Mouse (Mus musculus) midbrain, embryonic 14.5 days (tissue): ENCODE measurements at regions not wholly inside any gene's neighbourhood (a gene's known extent, or its start where the extent isn't known, plus 50 kb on each side); places are given as distances from the start of the nearest gene placed in this dataset.

Source experiments
- ATAC-seq: fragments of 200-750 bp; cut with Nextera tagmentation; 2 replicates; pipeline ENCODE4 v1.8.0; 2017; ENCODE audit warnings: moderate number of reproducible peaks, moderate library complexity; ENCODE audit not compliant: low FRiP score, low TSS enrichment
- DNase-seq: peaks from one replicate; pipeline ENCODE4 v3.0.0-alpha.2; 2015
- H3K27ac ChIP-seq: fragments of 300-500 bp; sonication (generic); replicated peaks from 2 replicates; pipeline ENCODE4 v1.5.1; 2014; ENCODE audit warnings: mild to moderate bottlenecking, low read depth, low read length, moderate library complexity
- H3K27me3 ChIP-seq: fragments of 300-500 bp; sonication (generic); 2 replicates; pipeline ENCODE4 v1.6.1; 2014; ENCODE audit warnings: low read length, control low read depth, mixed read lengths; ENCODE audit not compliant: control insufficient read depth, insufficient read depth
- H3K36me3 ChIP-seq: fragments of 300-500 bp; sonication (generic); 2 replicates; pipeline ENCODE4 v1.6.1; 2014; ENCODE audit warnings: low read length, control low read depth; ENCODE audit not compliant: control insufficient read depth, insufficient read depth
- H3K4me1 ChIP-seq: fragments of 300-500 bp; sonication (generic); 2 replicates; pipeline ENCODE4 v1.6.1; 2014; ENCODE audit warnings: mild to moderate bottlenecking, antibody characterized with exemption, low read length, control low read depth; ENCODE audit not compliant: control insufficient read depth, insufficient read depth
- H3K4me2 ChIP-seq: fragments of 300-500 bp; sonication (generic); 2 replicates; pipeline ENCODE4 v1.6.1; 2014; ENCODE audit warnings: mild to moderate bottlenecking, low read length, moderate library complexity
- H3K4me3 ChIP-seq: fragments of 300-500 bp; sonication (generic); replicated peaks from 2 replicates; pipeline ENCODE4 v1.5.1; 2014; ENCODE audit warnings: low read depth, low read length
- H3K9ac ChIP-seq: fragments of 300-500 bp; sonication (generic); replicated peaks from 2 replicates; pipeline ENCODE4 v1.6.1; 2014; ENCODE audit warnings: mild to moderate bottlenecking, low read length, moderate library complexity
- H3K9me3 ChIP-seq: fragments of 300-500 bp; sonication (generic); 2 replicates; pipeline ENCODE4 v1.6.1; 2016; ENCODE audit warnings: low read length, control low read depth, mixed read lengths; ENCODE audit not compliant: control insufficient read depth
- WGBS: fragments of 180-500 bp; shearing (Covaris S2); extraction: QIAGEN DNeasy Blood & Tissue Kit; methylation state at CpG from one replicate; pipeline ENCODE4 v1.1.7; 2014; 5-methylcytosine and 5-hydroxymethylcytosine counted together

DNA sequence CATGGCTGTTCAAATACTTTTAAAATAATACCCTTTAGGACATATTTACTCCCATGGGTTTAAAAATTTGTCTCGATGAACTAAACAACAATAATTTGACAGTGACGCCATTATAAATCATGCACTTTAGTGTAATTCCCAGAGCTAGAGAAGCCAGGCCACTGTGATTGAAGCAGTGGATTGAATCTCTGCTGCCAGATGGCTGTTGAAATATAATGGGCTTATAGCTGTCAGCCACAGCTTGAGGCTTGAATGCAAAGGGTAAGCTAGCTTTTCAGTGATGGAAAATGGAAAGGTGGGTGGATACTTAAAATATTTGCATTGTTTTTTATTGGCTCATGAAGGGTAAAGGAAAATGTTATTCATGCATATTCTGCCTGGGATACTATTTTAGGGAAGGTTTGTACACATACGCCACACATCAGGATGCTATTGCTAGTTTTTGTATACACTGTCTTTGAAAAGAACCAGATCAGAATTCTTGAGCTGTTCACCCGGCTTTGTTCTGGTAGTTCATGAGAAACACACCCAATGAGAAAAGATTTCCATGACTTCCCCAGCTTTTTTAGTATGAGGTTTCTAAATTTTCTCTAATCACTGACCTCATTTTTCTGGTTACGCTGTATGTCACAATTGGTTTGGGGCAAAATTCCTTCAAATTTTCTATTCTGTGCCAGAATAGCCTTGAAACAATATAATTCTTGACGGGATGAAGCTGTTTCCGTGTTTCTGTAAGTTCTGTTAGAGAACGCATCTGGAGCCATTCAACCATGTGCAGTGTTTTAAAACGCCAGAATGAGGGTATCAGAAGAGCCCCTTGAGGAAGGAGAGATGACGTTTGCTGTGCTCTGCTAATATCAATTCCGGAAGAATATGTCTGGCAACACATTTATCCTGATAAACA, 78.7 kb upstream of the Pam start:
- WGBS = 27% methylated on average over 11 of the region's 11 CpGs
- peak; percentile 66 for DNase-seq
- no peak overlapping the region for H3K9ac ChIP-seq

DNA sequence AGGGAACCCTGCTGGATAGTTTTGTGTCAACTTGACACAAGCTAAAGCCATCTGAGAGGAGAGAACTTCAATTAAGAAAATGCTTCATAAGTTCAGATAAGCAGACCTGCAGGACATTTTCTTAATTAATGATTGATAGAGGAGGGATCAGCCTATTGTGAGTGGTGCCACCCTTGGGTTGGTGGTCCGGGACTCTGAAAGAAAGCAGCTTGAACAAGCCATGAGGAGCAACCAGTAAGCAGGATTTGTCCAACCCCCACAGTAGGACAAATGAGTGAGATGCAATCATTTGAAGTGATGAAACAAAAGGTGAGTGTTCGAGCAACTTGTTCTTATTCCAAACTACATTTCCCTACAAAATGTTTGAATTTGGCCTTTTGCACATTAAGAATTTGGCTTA, 78.0 kb upstream of the Pam start:
- H3K4me1 ChIP-seq = peaks cover 17% of the 10 kb centered on the region
- H3K4me2 ChIP-seq = no peak overlapping the region
- 55% methylated on average over 2 of the region's 2 CpGs for WGBS
- DNase-seq = no peak
- no peak for ATAC-seq
- no peaks in the 10 kb centered on the region for H3K9me3 ChIP-seq
- no peak overlapping the region for H3K9ac ChIP-seq
- no peaks in the 10 kb centered on the region for H3K36me3 ChIP-seq
- H3K27me3 ChIP-seq = no peaks in the 10 kb centered on the region
- peak overlapping the region; percentile 73 for H3K27ac ChIP-seq
- H3K4me3 ChIP-seq = no peak overlapping the region

More for the DNA sequence above, 78.7 kb upstream of the Pam start:
- no peak overlapping the region for H3K4me3 ChIP-seq
- H3K4me2 ChIP-seq = 0 out of 2 replicates have a peak overlapping the region, but pooled peaks have one; percentile 14
- H3K9me3 ChIP-seq = no peaks in the 10 kb centered on the region
- H3K27me3 ChIP-seq = no peaks in the 10 kb centered on the region
- H3K4me1 ChIP-seq = peaks cover 17% of the 10 kb centered on the region
- ATAC-seq = peak; percentile 59; the same call in 1 of the 2 replicates
- H3K27ac ChIP-seq = peak overlapping the region; percentile 73
- no peaks in the 10 kb centered on the region for H3K36me3 ChIP-seq

DNA sequence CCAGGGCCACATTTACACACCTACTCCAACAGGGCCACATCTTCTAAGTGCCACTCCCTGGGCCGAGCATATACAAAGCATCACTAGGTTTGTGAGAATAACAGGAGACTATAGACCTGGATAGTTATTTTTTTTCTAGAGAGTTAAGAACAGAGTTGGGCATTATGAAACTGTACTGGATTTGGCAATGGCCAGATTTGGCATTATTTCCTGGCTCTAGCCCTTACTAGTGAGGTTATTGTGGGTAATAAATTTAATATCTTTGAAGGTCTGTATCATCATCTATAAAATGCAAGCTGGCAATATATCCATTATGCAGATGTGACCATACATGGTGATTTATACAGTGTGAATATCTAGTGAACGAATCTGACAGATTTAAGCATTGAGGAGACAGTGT, 75.8 kb upstream of the Pam start:
- no peaks in the 10 kb centered on the region for H3K36me3 ChIP-seq
- no peak overlapping the region for H3K9ac ChIP-seq
- H3K27me3 ChIP-seq = no peaks in the 10 kb centered on the region
- no peak overlapping the region for H3K4me2 ChIP-seq
- H3K9me3 ChIP-seq = no peaks in the 10 kb centered on the region
- DNase-seq (no peak), ATAC-seq (no peak)
- H3K4me1 ChIP-seq = peaks cover 17% of the 10 kb centered on the region
- no peak overlapping the region for H3K4me3 ChIP-seq
- WGBS = 87% methylated on average over 2 of the region's 2 CpGs
- no peak overlapping the region for H3K27ac ChIP-seq

DNA sequence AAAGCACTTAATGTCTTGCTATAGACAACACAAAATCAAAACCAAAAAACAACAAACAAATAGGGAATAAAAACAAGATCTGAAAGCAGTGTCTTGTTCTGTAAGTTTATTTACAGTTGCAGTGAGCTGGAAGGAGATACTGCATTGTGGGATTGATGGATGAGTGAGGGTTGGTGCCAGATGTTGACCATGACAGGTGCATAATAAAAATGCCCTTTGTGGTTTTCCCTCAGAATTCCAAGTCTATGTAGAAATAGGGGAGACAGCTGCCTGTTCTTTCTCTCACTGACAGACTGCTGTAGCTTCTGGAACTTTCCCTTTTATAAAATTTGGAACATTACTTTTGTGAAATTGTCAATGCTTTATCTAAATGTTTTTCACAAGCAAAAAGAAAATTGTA, 73.9 kb upstream of the Pam start:
- no peaks in the 10 kb centered on the region for H3K36me3 ChIP-seq
- no peaks in the 10 kb centered on the region for H3K27me3 ChIP-seq
- H3K4me2 ChIP-seq = no peak overlapping the region
- DNase-seq (no peak), ATAC-seq (no peak)
- no peaks in the 10 kb centered on the region for H3K9me3 ChIP-seq
- no peak overlapping the region for H3K9ac ChIP-seq
- peaks cover 10% of the 10 kb centered on the region for H3K4me1 ChIP-seq
- H3K4me3 ChIP-seq = no peak overlapping the region
- no peak overlapping the region for H3K27ac ChIP-seq

- Histone ChIP-seq H3K4me1 (no peaks in the 10 kb centered on the region), H3K27me3 (no peaks in the 10 kb centered on the region), H3K4me3 (no peak overlapping the region), H3K36me3 (no peaks in the 10 kb centered on the region), H3K9me3 (no peaks in the 10 kb centered on the region), H3K4me2 (no peak overlapping the region), H3K27ac (no peak overlapping the region), H3K9ac (no peak overlapping the region)
- DNase-seq (no peak), ATAC-seq (no peak)
- WGBS = 91% methylated on average over 4 of the region's 4 CpGs
Observed at GRCm38 (mm10) chr1:98167800-98168199, 72.4 kb upstream of the Pam start.

DNA sequence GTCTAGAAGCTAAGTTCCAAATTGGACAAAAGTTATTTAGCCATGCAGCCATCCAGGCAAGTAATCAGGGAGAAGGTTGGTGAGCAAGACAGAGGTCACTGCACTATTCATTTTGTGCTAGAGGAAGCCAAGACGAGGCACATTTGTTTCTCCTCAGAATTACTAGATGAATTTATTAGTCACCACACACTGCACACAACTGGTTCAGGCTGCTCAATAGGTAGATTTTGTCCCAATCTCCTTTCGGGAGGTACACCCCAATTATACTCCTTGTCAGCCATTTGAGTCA, 67.1 kb upstream of the Pam start:
- H3K27ac ChIP-seq = no peak overlapping the region
- no peak for ATAC-seq
- H3K36me3 ChIP-seq = no peaks in the 10 kb centered on the region
- no peak overlapping the region for H3K4me2 ChIP-seq
- H3K9me3 ChIP-seq = no peaks in the 10 kb centered on the region
- H3K4me3 ChIP-seq = no peak overlapping the region
- H3K27me3 ChIP-seq = no peaks in the 10 kb centered on the region
- H3K9ac ChIP-seq = no peak overlapping the region
- WGBS = 69% methylated on average over 2 of the region's 2 CpGs
- no peaks in the 10 kb centered on the region for H3K4me1 ChIP-seq
- no peak for DNase-seq

DNA sequence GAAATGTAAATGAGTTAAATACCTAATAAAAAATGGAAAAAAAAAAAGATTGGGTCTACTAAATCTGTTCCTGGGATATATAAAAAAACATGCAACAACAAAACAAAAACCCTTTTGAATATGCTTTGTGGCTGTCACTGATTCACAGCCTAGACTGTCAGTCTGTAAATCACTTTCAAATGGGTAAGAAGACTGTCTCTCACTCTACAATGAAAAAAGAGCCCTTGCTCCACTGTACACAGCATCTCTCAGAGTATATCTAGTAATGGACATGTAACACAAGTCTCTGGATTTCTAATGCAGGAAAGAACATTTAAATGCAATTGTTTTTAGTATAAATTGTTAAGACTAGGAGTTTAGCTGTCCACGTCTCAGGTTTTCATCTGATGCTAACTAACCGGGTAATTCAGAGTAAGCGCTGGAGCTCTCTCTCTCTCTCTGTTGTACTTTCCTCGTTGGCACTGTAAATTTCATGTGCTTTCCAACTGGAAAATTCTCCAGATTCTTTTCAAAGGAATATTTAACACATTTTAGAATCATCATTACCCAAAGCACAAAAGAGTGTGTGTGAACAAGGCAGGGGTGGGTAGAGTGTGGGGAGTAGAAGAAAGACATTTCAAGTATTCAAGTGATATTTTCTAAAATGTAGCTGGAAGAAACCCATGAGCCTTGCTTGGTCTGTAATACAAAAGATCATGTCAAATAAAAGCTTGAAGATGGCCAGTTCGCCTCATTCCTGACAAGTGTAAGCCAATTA, 66.6 kb upstream of the Pam start:
- Histone ChIP-seq H3K36me3 (no peaks in the 10 kb centered on the region), H3K4me2 (no peak overlapping the region), H3K9me3 (no peaks in the 10 kb centered on the region), H3K4me1 (no peaks in the 10 kb centered on the region), H3K27me3 (no peaks in the 10 kb centered on the region), H3K4me3 (no peak overlapping the region), H3K9ac (no peak overlapping the region), H3K27ac (no peak overlapping the region)
- ATAC-seq = no peak
- WGBS = 82% methylated on average over 5 of the region's 5 CpGs
- DNase-seq = no peak

- ATAC-seq (no peak), DNase-seq (no peak)
- WGBS = 77% methylated on average over 2 of the region's 2 CpGs
- Histone ChIP-seq H3K9ac (no peak overlapping the region), H3K9me3 (no peaks in the 10 kb centered on the region), H3K4me3 (no peak overlapping the region), H3K27me3 (no peaks in the 10 kb centered on the region), H3K36me3 (no peaks in the 10 kb centered on the region), H3K4me2 (no peak overlapping the region), H3K4me1 (no peaks in the 10 kb centered on the region), H3K27ac (no peak overlapping the region)
Observed at GRCm38 (mm10) chr1:98158969-98159368, 63.5 kb upstream of the Pam start.

- ATAC-seq (no peak), DNase-seq (no peak)
- H3K27me3 ChIP-seq = no peaks in the 10 kb centered on the region
- WGBS = 87% methylated on average over 3 of the region's 3 CpGs
- H3K36me3 ChIP-seq = no peaks in the 10 kb centered on the region
- H3K9ac ChIP-seq = no peak overlapping the region
- no peak overlapping the region for H3K4me2 ChIP-seq
- no peak overlapping the region for H3K4me3 ChIP-seq
- H3K27ac ChIP-seq = no peak overlapping the region
- H3K4me1 ChIP-seq = no peaks in the 10 kb centered on the region
- no peaks in the 10 kb centered on the region for H3K9me3 ChIP-seq
Observed at GRCm38 (mm10) chr1:98147361-98147760, 51.9 kb upstream of the Pam start.
